Mouse (Mus musculus) 3134 (cell line): Measurements from ENCODE around the gene Lrmp.
"Not testable (repeated sequence)": the region's sequence is repeated elsewhere in the genome, so short reads cannot be mapped to it uniquely, and the experiment has no call there.

ENCODE experiments used
- DNase-seq: peaks from one replicate; pipeline ENCODE4 v3.0.0-alpha.2; 2011; ENCODE audit warnings: low spot score; ENCODE audit not compliant: insufficient read length; ENCODE audit errors: extremely low read depth

Gene Lrmp

DNA sequence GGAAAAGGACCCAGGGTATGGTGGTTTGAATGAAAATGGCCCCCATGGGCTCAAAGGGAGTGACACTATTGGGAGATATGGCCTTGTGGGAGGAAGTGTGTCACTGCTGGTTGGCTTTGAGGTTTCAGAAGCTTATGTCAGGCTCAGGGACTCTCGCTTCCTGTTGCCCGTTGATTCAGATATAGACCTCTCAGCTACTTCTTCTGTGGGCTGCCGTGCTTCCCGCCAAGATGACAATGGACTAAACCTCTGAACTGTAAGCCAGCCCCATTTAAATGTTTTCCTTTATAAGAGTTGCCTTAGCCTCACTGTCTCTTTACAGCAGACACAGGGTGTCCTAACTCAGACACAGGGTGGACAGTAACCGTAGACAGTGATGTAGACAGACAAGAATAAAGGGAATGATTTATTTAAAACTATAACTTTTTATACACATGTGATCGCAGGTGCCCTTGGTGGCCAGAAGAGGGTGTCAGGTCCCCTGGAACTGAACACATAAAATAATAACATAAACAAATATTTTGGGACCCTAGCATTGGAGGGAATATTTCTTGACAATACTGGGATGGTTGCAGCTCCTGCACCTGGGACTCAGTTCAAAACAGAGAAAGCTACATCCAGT lies at the start of gene Lrmp:
Gene Lrmp (plus strand): TSS at position 178 of the 622 bp plus-strand sequence.
- DNase-seq: no peak

DNA sequence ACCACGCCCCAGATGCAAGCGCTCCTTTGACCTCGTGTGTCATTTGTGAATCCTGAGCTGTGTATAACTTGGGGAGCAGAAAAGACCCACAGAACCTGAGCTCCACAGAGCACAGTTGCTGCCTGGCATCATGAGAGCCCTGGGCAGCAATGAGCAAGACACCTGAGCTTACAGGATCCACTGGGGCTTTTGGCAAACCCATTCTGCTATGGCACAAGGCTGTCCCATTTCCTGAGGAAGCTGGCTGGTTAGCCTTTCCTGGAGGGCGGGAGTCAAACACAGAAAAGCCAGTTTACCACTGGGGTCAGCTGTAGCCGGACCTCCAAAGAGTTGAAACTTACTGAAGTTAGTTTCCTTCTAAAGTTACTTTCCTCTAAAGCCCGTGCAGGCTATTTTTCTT lies 49.0 kb upstream of the Lrmp start:
- no peak for DNase-seq

DNA sequence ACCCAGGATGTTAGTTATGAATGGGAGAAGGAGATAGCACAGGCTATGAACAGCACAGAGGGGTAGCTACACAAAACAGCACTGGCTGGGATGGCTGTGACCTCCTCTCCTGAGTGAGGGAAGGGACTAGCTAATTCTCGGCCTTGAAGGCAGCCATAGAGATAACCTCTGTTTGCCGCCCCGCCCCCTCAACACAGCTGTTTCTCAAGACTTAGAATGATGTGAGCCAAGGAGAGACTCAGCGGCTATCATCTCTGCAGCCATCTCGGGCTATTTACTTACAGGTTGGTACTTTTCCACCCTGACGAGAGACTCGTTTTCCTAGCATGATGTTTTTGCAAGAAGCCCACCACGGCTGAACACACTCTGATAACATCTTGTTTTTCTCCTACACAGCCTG lies 47.8 kb upstream of the Lrmp start:
- no peak for DNase-seq

DNA sequence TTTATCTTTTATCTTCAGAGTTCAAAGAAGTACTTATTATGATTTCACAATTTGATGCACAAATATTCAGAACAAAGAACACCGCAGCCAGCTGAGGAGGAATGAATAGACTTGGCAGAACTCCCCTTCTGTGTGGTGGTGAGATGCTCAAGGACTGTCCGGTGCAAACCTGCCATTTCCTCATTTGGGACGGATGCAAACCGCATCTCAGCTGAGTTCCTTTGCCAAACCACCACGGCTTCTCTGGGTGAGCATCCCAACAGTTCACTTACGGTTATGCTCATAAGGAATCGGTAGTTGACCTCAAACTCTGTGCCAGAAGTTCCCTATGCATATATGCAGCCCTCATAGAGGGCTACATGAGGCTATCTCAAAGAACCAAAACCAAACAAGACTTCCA lies 46.1 kb upstream of the Lrmp start:
- DNase-seq: no peak

DNA sequence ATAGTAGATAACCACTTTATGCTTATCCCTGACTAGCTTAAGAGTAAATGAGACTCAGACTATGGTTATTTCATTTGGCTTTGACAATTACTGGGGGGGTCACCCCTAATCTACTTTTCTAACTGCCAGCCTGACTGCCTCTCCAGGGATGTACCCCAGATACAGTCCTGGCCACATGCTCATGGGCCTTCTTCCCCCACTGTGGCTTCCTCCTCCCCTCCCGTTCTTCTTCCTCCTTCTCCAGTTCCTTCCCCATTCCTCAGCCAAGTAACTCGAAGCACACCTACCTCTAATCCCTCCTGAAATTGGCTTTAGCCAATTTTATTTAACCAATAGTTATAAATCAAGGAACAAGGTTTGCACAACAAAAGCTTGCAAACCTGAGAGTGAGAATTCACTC lies 45.5 kb upstream of the Lrmp start:
- no peak for DNase-seq

DNA sequence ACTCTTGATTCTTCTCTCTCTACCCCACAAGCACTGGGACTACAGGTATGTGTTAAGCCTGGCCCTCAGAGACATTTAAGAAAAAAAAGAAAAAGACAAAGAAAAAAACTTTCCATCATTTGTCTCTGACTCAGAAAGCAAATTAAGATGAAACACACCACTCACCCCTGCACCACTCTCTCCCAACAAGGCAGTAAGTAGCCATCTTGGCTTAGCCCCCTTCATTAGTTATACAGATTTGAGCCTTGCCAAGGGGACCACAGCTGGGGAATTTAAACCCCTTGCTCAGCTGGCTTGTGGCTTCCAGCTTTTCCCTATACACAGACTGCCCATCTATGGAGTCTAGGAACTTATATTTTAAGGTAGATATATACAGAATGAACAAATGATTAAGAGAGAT lies 41.0 kb upstream of the Lrmp start:
- DNase-seq: no peak

DNA sequence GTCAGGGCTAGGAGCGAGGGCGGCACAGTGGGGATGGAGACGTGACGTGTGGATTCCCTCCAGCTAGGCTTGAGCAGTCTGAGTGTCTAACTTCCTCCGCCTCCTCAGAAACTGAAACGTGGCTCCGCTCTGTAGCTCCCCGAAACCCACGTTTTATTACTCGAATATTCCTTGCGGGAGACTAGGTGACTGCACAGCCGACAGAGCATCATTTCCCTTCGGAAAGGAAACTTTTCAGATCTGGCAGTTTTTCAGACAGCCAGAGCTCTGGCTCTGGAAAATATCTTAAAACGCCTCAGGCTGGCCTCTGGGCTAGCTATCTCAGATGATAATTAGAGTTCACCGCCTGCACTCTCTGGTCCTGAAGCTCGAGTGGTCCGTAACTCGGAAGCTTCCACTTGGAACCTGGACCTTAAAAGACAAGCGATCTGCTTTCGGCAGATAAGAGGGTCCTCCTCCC lies 40.3 kb upstream of the Lrmp start:
- peak; percentile 22 for DNase-seq

DNA sequence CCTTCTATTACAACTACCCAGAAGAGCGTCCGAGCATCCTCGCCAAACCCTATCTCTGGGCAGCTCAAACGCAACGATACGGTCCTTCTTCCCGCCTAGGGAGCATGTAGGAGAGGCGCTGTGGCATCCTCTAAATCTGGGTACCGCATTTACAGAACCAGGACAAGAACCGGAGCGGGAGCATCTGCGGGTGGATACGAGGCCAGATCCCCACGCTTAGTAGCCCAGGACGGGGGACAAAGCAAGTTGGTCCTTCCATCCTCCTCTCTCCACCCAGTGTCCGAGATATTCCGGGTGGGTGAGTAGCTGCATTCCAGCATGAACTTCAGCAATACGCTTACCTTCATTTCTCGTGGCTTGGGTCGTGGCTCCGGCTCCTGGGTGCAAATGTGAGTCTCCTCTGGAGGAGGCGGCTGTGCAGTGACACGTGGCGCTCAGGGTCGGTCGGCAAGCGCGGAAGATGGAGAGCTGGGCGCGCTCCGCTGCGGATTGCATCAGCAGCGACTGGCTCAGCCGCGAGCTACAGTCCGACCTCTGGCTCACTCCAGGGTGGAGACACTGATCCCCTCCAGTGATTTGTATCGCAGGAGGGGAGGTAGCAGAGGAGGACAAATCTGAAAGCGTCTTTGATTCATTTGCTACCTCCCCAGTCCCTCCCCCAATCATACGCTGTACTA lies 39.8 kb upstream of the Lrmp start, which contains the start of gene Bcat1:
Gene Bcat1 (minus strand): TSS at position 637 of the 677 bp plus-strand sequence.
- DNase-seq: peak; percentile 78

DNA sequence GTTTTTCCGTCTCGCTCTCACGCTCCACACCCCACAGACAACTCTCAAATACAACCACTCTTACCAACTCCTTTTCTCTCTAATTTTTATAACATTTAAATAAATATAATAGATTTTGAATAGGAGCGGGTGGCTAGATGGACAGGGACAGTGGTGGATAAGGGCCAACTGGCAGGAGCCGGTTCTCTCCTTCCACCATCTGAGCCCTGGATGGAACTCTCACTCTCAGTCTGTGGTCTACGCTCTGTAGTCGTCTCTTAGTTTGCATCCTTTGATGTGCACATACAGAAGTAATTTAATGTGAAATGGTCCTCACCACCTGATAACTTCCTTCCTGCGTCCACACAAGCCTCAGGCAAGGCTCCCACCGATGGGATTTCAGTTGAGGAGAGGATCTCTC lies 39.2 kb upstream of the Lrmp start:
- DNase-seq: no peak

DNA sequence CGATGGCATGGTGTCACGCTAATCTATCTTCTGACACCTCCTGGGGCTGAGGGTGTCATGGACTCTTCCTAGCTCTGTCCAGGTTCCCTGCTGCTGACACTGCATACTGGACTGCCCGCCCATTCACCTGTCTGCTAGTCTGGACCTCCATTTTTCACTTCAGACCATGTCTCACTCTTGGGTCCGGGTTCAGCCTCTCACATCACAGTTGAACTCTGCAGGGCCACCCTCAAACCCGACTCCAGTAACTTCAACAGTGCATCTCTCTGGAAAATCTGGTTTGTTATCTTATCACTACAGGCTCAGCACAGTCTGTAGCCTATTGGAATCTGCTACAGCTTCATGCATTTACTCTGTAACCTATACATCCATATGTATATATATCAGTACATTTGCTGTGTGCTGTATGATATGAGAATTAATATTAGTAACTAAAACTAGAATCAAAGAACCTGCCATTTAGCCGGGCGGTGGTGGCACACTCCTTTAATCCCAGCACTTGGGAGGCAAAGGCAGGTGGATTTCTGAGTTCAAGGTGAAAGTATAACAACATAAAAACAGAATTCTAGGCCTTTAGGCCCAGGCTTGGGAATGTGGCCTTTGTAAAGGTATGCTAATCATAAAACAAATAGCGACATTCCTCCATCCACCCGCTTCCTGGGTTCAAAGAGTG lies 36.2 kb upstream of the Lrmp start:
- no peak for DNase-seq

DNA sequence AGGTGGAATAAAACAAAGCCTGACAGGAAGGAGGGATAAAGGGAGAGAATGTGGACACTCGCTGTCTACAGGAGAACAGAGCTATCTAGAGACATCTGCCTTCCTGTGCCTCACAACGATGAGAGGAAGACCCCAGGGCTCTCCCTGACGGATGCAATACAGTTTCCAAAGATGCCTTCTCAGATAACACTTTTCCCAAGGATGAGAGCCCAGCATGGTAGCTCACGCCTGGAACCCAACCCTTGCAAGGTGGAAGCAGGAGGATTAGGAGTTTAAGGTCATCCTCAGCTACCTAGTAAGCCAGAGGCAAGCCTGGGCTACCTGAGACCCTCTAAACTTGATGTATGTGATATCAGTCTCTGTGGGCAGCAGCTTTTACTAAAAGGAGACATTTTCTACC lies 33.7 kb upstream of the Lrmp start:
- no peak for DNase-seq

DNA sequence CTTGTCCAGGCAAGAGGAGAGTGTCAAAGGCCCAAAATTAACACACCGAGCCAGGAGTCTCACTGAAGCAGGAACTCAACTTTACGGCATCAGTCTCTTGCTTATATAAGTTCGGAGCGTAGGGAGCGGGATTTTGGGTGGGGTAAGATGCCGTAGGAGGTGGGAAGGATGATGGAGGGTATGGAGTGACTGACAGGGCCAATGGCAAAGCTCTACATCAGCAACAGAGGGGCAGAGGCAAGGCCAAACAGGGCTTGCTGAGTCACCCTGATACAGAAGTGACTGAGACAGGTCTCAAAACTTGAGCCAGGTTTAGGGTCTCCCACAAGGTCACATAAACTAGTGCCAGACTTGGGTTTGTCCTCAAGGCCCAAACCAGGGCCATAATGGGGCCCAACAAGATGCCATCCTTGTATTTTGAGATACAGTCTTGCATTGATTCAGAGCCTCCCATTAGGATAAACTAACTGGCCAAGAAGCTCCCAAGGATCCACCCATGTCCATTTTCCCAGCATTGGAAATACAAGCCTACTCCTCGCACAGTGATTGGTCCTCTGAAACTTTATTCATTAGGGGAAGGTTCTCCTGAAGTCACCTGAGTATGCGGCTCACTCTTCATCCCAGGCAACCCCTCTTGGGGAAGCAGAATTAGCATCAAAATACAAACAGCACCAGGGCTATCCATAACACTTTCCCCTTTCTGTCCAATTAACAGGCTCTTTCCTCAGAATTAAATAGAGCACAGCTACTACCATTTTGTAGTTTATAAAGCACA lies 30.9 kb upstream of the Lrmp start:
- no peak for DNase-seq

DNA sequence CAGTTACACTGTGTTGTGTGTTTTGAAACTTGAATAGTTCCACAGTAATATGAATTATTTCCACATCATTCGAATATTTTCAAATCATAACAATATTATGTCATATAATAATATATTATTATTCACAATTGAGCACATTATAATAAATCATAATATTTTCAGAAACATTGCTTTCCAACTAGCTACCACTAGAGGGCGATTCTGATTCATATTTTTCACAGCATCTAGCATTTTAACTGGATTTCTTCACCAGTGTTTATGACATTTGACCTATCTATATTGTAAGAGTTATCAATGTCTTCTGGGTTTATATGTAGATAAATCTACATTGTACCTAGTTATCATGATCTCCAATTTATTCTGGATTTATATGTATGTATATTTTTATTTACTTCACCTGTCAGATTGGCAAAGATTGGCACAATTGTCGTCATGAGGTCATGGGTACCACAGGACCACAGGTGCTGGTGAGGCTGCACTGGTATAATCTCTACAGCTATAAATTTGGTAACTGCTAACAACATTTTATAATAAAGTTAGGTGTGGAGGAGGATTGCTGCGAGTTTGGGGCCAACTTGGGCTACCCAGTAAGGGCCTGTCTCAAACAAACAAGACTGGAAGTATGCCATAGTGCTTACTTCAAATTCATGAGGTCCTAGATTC lies 26.9 kb upstream of the Lrmp start:
- DNase-seq: no peak

DNA sequence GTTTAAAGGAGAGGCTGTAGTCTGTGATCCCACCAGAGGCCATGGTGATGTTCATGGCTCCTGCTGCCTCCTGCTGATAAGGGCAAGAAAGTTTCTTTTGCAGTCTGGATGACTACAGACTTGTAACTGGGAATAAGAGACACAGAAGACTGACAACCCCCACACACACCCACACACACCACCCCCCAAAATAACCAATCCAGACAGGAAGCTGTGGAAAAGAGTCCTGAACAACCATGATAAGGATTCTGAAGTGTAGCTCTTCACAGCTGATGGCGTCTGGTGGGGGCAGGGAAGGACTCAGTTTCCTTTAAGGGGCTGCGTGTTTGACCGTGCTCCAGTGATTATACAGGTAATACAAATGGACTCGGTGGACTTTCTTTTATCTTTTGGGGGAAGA lies 26.1 kb upstream of the Lrmp start:
- DNase-seq: no peak

DNA sequence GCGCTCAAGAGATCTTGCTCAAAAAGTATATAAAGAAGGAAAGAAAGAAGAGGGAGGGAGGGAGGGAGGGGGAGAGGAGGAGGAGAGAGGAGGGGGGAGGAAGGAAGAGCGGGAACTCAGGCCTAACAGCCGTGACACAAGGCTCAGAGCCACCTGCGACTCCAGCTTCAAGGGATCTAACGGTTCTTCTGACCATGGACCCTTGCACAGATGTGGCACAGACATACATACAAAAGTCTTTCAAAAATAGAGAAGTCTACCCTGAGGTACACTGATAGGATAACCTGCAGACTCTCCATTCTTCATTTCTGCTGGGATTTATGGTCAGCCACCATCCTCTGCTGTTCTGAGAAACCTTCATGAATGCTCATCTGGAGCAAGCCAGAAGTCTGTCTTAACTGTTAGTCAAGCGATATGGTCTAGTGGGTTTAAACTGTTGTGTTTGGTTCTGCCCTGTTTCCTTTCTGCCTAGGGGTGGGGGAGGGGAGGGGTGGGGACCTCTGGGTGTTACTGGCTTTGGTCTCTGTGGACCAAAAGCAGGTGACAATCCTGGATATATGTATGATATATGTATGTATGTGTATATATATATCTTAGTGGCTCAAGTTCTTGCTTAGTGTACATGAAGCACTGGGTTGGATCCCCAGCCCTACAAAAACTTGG lies 25.1 kb upstream of the Lrmp start:
- DNase-seq: no peak

DNA sequence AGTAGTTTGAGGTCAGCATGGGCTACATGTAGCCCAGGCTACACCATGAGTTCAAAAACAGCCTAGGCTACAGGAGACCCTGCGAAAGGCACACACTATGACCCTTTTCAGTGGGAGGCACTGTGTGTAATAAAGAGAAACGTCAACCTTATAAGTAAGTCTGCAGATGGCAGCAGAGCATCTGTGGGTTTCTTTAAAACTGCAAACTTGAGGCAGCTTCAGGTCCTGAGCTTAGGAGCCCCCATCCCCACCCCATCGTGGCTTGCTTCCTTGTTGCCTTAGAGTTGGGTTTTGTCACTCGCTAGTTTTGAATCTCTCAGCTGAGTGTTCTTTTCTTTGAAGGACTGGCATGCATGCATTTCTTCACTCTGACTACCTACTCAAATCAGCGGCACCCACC lies 24.5 kb upstream of the Lrmp start:
- no peak for DNase-seq

DNA sequence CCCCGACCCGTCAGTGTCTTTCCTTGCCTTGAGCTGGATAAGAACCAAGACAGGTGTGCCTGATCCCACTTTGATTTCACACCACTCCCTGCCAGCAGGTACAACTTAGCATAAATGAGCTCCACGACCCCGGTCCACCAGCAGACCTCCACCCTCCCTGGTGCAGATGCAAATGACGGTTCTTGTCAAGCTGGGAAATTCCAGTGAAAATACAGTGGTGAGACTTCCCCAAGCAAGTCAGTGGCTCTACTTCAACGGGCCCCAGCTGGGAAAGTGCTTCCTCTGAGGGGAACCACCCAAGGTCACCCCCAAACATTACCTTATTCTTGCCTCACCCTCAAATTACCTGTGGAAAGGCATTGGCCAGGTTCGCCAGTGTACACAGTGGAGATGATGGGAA lies 23.5 kb upstream of the Lrmp start:
- DNase-seq: no peak

DNA sequence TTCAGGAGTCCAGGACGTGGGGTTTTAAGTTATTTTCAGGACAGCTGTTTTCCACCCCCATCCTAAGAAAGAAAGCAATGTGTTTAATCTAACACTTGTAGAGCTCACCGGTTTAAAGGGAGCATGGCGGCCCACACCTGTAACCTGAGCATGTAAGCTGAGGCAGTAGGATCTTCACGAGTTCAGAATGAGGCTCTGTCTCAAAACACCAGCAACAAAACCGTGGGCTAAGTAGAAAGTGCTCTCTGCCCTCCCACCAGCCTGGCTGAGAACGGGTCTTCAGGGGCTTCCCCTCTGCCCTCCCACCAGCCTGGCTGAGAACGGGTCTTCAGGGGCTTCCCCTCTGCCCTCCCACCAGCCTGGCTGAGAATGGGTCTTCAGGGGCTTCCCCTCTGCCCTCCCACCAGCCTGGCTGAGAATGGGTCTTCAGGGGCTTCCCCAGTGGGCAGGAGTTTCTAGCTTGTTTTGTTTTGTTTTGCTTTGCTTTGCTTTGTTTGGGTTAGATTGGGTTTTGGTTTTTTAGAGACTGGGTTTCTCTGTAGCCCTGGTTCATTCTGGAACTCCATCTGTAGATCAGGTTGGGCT lies 22.3 kb upstream of the Lrmp start:
- not testable (repeated sequence) for DNase-seq

DNA sequence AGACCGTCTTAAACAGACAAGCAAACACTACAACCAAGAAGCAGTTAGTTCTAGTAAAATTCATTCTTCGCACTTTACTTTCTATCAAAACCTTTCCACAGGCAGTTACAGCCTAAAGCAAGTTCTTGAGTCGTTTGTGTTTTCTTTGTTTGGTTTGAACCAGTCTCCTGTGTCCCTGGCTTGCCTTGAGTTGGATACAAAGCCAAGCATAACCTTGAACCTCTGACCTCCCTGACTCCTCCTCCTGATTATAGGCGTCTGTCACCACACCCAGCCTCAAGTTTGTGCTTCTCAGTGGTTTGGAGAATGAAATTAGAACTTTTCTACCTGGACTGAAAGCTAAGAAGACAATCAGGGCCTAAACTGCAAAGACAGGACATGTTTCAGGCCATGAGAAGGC lies 21.0 kb upstream of the Lrmp start:
- no peak for DNase-seq

DNA sequence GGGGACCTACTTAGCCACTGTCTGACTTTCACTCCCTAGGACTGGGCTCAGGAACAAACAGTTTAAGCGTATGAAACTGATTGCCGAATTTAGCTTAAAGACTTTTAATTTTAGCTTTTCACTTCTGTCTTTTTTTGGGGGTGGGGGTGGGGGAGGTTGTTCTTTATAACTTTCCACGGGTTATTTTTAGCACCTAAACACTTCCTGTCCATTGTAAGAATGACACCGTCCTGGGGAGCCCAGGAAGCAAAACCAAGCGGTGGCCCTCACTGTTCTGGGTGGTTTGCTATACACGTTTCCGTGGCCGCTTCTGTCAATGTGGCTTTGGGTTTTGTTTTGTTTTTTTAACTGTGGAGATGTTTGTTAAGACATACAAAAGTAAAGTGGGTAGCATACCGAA lies 14.5 kb upstream of the Lrmp start:
- DNase-seq: no peak
